Mouse (Mus musculus) urinary bladder, postnatal 0 days (tissue): Measurements from ENCODE around the gene Slc22a1. TPM values are rescaled to one million over a fixed set of nuclear protein-coding genes. Genes with fewer than 3 reads are reported as not detected.

Experiments used
- polyA plus RNA-seq: library from polyadenylated mRNA; unstranded; fragments of >200 nt; fragmentation: Nextera tagmentation; extraction: Ambion mirVana; gene quantifications from 2 replicates; pipeline ENCODE4 v1.2.1, GENCODE M21; 2015

Gene Slc22a1
- polyA plus RNA-seq = 13.4 and 13.6 TPM in 2 replicates

GRCm38 (mm10) chr17:12675646-12676045 is at the start of gene Slc22a1:
TSS of gene Slc22a1 (minus strand) at chr17:12675829.

Other genes starting within 250 kb of the Slc22a1 start
- 0.23 and 0.51 TPM in 2 replicates for gene Slc22a3, start 168.1 kb downstream of the Slc22a1 start, polyA plus RNA-seq
- not detected in 2 replicates for gene Slc22a2, start 91.7 kb downstream of the Slc22a1 start, polyA plus RNA-seq
- 43.1 and 44.3 TPM in 2 replicates for gene Igf2r, start 93.8 kb upstream of the Slc22a1 start, polyA plus RNA-seq
- gene Mas1, start 192.3 kb upstream of the Slc22a1 start, polyA plus RNA-seq = 0.19 and 0.34 TPM in 2 replicates
- not detected in 2 replicates for gene Mrgprh, start 200.2 kb upstream of the Slc22a1 start, polyA plus RNA-seq
- 0.30 and 0.39 TPM in 2 replicates for gene Pnldc1, start 234.4 kb upstream of the Slc22a1 start, polyA plus RNA-seq
- gene Tcp1, start 239.9 kb upstream of the Slc22a1 start, polyA plus RNA-seq = 297 and 403 TPM in 2 replicates
- 82.7 and 91.4 TPM in 2 replicates for gene Mrpl18, start 240.5 kb upstream of the Slc22a1 start, polyA plus RNA-seq